Mouse (Mus musculus) limb, embryonic 12.5 days (tissue): Measurements from ENCODE around the gene Trmt1. TPM values are rescaled to one million over a fixed set of nuclear protein-coding genes. Genes with fewer than 3 reads are reported as not detected.

Experiments used
- ATAC-seq: fragments of 200-750 bp; cut with Nextera tagmentation; 2 replicates; pipeline ENCODE4 v1.8.0; 2017; ENCODE audit warnings: low read depth, moderate TSS enrichment; ENCODE audit not compliant: insufficient number of reproducible peaks, insufficient read depth, low FRiP score, low TSS enrichment
- H3K27ac ChIP-seq: fragments of 300-500 bp; sonication (generic); 2 replicates; pipeline ENCODE4 v1.5.1; 2016; ENCODE audit warnings: mild to moderate bottlenecking, moderate library complexity
- H3K27me3 ChIP-seq: fragments of 300-500 bp; sonication (generic); 2 replicates; pipeline ENCODE4 v1.6.1; 2016; ENCODE audit warnings: mild to moderate bottlenecking, moderate library complexity
- H3K36me3 ChIP-seq: fragments of 300-500 bp; sonication (generic); 2 replicates; pipeline ENCODE4 v1.6.1; 2016; ENCODE audit warnings: mild to moderate bottlenecking, moderate library complexity
- H3K4me1 ChIP-seq: fragments of 300-500 bp; sonication (generic); replicated peaks from 2 replicates; pipeline ENCODE4 v1.6.1; 2016
- H3K4me2 ChIP-seq: fragments of 300-500 bp; sonication (generic); 2 replicates; pipeline ENCODE4 v1.6.1; 2016; ENCODE audit warnings: mild to moderate bottlenecking, moderate library complexity
- H3K4me3 ChIP-seq: fragments of 300-500 bp; sonication (generic); replicated peaks from 2 replicates; pipeline ENCODE4 v1.5.1; 2016; ENCODE audit warnings: mild to moderate bottlenecking
- H3K9ac ChIP-seq: fragments of 300-500 bp; sonication (generic); replicated peaks from 2 replicates; pipeline ENCODE4 v1.6.1; 2016; ENCODE audit warnings: mild to moderate bottlenecking, moderate library complexity
- H3K9me3 ChIP-seq: fragments of 300-500 bp; sonication (generic); 2 replicates; pipeline ENCODE4 v1.6.1; 2016; ENCODE audit warnings: mild to moderate bottlenecking, moderate library complexity
- WGBS: fragments of 180-500 bp; shearing (Covaris S2); methylation state at CpG from one replicate; pipeline ENCODE4 v1.1.7; 2016; 5-methylcytosine and 5-hydroxymethylcytosine counted together
- polyA plus RNA-seq: library from polyadenylated mRNA; unstranded; fragments of >200 nt; fragmentation: Nextera tagmentation; extraction: Ambion mirVana; gene quantifications from 2 replicates; pipeline ENCODE4 v1.2.1, GENCODE M21; 2016

Trmt1 gene
- polyA plus RNA-seq, 1 experiment from 2014 or later: 66.9 TPM

DNA sequence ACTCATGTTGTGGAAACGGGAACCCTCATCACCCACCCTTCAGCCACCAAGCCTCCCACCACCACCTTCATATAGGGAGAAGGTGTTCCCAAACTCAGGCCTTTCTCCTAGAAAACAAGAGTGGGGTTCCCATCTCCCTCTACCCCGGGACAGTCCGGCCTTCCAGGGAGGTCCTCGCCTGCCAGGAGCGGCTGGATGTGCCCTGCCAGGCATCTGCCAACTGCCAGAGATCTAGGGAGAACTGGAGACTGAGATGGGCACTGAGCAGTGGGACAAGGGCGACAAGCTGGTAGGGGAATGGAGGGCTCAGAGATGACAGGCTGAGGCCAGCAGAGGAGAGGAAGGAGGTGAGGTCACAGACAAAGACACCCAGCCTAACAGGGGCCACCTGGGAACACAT is 47.9 kb downstream of the Trmt1 start:
- H3K27me3 ChIP-seq: peaks cover 48% of the 10 kb centered on the region
- no peak for ATAC-seq
- H3K4me3 ChIP-seq: no peak overlapping the region
- no peaks in the 10 kb centered on the region for H3K9me3 ChIP-seq
- H3K36me3 ChIP-seq: 0 out of 2 replicates have a peak, but pooled peaks cover 4% of the 10 kb centered on the region
- H3K9ac ChIP-seq: no peak overlapping the region
- no peak overlapping the region for H3K4me2 ChIP-seq
- no peak overlapping the region for H3K27ac ChIP-seq
- peaks cover 83% of the 10 kb centered on the region for H3K4me1 ChIP-seq
- WGBS: 86% methylated on average over 6 of the region's 6 CpGs

DNA sequence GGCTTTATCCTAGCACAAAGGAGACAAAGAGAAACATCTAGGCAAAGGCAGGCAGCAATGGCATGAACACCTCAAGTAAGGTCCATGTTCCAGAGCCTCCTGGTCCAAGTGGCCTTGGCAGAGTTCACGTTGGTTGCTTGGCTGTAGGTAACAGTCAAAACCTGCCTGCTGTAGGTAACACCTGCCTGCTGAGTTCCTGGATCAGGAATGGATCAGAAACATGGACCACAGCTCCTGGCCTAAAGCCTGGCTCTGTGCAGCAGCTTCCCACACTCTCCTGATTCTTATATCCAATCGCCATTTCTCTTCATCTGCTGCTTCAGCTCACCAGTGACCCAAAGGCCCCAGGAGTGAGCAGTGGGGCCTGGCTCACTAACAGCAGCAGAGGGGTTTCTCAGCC is 48.6 kb downstream of the Trmt1 start:
- Histone ChIP-seq H3K9me3 (no peaks in the 10 kb centered on the region), H3K27ac (no peak overlapping the region), H3K9ac (no peak overlapping the region), H3K27me3 (peaks cover 53% of the 10 kb centered on the region), H3K4me1 (peaks cover 90% of the 10 kb centered on the region), H3K4me2 (no peak overlapping the region), H3K4me3 (no peak overlapping the region), H3K36me3 (0 out of 2 replicates have a peak, but pooled peaks cover 4% of the 10 kb centered on the region)
- WGBS: 80% methylated on average over 2 of the region's 2 CpGs
- no peak for ATAC-seq

DNA sequence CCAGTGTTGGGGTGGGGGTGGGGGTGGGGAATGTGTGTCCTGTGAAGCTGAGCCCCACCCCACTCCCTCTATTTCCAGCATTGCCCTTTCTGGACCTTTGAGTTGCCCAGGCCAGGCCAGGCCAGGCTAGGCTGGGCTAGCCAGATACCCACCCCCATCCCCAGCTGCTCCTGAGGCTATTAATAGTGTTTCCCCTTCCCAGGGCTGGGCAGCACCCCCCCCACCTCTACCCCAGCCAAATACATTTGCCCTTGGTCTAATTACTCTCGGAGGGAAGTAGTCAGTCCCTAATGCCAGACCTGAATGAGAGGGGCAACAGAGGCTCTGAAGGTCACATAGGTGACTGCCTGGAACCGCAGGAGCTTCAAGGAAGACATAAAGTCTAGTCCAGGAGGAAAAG is 49.5 kb downstream of the Trmt1 start:
- no peak overlapping the region for H3K9ac ChIP-seq
- peaks cover 93% of the 10 kb centered on the region for H3K4me1 ChIP-seq
- ATAC-seq: no peak
- H3K27me3 ChIP-seq: peaks cover 56% of the 10 kb centered on the region
- H3K4me3 ChIP-seq: no peak overlapping the region
- H3K4me2 ChIP-seq: no peak overlapping the region
- H3K27ac ChIP-seq: no peak overlapping the region
- H3K36me3 ChIP-seq: no peaks in the 10 kb centered on the region
- no peaks in the 10 kb centered on the region for H3K9me3 ChIP-seq
- WGBS: 22% methylated on average over 2 of the region's 2 CpGs

DNA sequence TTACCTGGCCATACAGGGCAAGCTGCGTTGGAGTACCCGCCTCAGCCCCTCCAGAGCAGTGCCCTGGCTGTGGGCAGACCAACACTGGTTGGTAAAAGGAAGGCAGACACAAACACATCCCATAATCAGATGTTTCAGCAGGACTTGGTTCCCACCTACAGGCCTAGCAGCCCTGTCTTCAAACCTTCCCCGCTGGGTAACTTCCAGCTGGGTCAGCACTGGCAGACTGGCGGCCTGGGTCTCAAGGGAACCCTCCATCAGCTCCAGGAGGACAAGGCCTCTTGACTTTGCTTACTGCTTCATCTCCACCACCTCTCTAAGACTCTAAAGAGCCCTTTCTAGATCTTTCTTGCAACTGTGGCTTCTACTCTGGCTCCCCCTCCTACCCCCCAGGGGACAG is 50.4 kb downstream of the Trmt1 start:
- no peak for ATAC-seq
- Histone ChIP-seq H3K27me3 (peaks cover 63% of the 10 kb centered on the region), H3K36me3 (no peaks in the 10 kb centered on the region), H3K4me3 (no peak overlapping the region), H3K27ac (no peak overlapping the region; the same call in 1 of the 2 replicates), H3K9me3 (no peaks in the 10 kb centered on the region), H3K9ac (no peak overlapping the region; the same call in 1 of the 2 replicates), H3K4me1 (peaks cover 93% of the 10 kb centered on the region), H3K4me2 (no peak overlapping the region)
- 76% methylated on average over 4 of the region's 4 CpGs for WGBS

DNA sequence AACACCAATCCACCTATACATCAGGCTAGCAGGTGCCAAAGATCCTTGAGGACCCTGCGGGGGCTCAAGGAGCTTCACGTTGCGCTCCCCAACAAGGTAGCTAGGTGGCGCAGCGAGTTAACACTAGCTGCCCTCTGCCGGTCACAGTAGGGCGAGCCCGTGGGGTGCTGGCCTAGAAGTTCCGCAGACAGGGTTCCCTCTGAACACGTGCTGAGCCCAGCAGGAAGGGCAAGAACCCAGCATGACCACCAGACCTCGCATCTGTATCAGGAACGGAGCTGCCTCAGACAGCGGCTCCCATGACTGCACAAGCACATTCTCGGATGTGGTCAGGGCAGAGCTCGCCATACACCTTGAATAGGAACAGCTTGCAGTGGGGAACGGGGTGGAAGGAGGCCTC is 51.5 kb downstream of the Trmt1 start:
- Histone ChIP-seq H3K27ac (peak overlapping the region; percentile 100), H3K27me3 (peaks cover 67% of the 10 kb centered on the region), H3K4me3 (no peak overlapping the region), H3K9ac (no peak overlapping the region), H3K36me3 (no peaks in the 10 kb centered on the region), H3K4me2 (peak overlapping the region; percentile 20), H3K9me3 (no peaks in the 10 kb centered on the region), H3K4me1 (peaks cover 93% of the 10 kb centered on the region)
- WGBS: under 1% methylated on average over 16 of the region's 16 CpGs
- ATAC-seq: no peak

DNA sequence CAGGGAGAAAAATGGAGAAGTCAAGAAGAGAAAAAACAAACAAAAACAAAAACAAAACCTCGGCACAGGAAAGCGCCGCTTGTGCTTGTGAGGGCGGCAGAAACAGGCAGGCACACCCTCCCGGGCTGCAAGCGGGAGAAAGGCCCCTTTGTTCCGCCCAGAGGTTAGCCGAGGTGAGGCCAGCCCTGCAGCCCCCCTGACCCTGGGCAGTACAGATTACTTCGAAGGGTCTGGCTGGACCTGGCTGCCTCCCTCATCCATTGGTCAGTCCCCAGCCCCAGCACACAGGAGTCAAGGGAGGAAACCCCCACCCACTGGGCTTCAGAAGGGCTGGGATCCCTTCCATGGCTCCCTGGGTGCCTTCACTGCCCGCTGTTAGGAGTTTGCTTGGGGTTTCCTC is 52.2 kb downstream of the Trmt1 start:
- 8% methylated on average over 10 of the region's 10 CpGs for WGBS
- H3K4me2 ChIP-seq: peak overlapping the region; percentile 20

DNA sequence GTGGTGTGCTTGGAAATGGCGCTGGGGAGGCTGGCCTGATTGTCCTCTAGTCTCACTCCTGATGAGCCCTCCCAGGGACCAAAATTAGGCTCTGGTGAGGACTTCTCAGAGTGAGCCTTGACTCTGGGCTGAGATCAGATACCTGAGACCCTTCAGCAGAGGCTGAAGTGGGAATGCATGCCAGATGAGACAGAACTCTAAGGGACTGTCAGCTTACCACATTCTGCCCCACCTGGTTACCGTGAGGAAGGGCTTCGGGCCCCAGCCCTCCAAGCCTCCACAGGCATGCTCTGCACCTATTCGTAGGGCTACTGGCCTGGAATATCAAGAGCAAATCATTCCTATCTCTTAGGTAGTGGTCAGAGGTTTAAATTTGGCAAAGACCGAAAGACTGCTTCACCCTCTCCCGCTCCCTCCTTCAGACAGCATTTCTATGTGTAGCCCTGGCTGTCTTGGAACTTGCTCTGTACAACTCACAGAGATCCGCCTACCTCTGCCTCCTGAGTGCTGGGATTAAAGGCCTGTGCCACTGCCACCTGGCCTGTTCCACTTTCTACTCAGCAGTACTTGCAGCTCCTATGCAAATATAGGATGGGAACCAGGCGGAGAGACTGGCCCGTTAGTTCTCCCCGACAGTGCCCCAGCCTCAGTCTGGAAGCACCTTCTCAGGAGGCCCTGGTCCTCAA is 52.8 kb downstream of the Trmt1 start:
- Histone ChIP-seq H3K27me3 (peaks cover 57% of the 10 kb centered on the region), H3K36me3 (no peaks in the 10 kb centered on the region), H3K4me1 (peaks cover 93% of the 10 kb centered on the region), H3K4me2 (peak overlapping the region; percentile 20; the same call in 1 of the 2 replicates), H3K4me3 (no peak overlapping the region), H3K9me3 (no peaks in the 10 kb centered on the region), H3K9ac (peak overlapping the region; percentile 23; the same call in 1 of the 2 replicates), H3K27ac (peak overlapping the region; percentile 100)
- 36% methylated on average over 10 of the region's 10 CpGs for WGBS
- ATAC-seq: no peak

More for the DNA sequence above, 52.2 kb downstream of the Trmt1 start:
- Histone ChIP-seq H3K9ac (peak overlapping the region; percentile 23; the same call in 1 of the 2 replicates), H3K36me3 (no peaks in the 10 kb centered on the region), H3K4me3 (no peak overlapping the region), H3K27me3 (peaks cover 62% of the 10 kb centered on the region), H3K27ac (peak overlapping the region; percentile 100), H3K9me3 (no peaks in the 10 kb centered on the region), H3K4me1 (peaks cover 93% of the 10 kb centered on the region)
- ATAC-seq: no peak

DNA sequence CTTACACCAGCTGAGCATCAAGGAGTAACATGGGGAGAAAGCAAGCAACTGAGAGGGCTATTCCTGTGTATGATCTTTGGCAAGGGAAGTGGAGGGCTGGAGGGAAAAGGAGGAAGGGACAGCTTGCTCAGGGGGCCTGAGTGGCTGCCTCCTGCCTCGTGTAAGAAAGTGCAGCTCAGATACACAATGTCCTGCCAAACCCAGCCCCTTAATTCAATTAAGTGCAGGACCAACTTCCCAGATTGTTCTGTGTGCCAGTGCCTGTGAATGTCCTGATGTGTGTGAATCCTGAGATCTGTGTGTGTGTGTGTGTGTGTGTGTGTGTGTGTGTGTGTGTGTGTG is 53.3 kb downstream of the Trmt1 start:
- no peak for ATAC-seq
- H3K27ac ChIP-seq: peak overlapping the region; percentile 100
- no peak overlapping the region for H3K4me2 ChIP-seq
- H3K4me1 ChIP-seq: peaks cover 96% of the 10 kb centered on the region
- 5% methylated on average over 1 of the region's 1 CpGs for WGBS
- no peak overlapping the region for H3K4me3 ChIP-seq
- no peaks in the 10 kb centered on the region for H3K9me3 ChIP-seq
- no peak overlapping the region; the same call in 1 of the 2 replicates for H3K9ac ChIP-seq
- H3K36me3 ChIP-seq: no peaks in the 10 kb centered on the region
- H3K27me3 ChIP-seq: peaks cover 52% of the 10 kb centered on the region

DNA sequence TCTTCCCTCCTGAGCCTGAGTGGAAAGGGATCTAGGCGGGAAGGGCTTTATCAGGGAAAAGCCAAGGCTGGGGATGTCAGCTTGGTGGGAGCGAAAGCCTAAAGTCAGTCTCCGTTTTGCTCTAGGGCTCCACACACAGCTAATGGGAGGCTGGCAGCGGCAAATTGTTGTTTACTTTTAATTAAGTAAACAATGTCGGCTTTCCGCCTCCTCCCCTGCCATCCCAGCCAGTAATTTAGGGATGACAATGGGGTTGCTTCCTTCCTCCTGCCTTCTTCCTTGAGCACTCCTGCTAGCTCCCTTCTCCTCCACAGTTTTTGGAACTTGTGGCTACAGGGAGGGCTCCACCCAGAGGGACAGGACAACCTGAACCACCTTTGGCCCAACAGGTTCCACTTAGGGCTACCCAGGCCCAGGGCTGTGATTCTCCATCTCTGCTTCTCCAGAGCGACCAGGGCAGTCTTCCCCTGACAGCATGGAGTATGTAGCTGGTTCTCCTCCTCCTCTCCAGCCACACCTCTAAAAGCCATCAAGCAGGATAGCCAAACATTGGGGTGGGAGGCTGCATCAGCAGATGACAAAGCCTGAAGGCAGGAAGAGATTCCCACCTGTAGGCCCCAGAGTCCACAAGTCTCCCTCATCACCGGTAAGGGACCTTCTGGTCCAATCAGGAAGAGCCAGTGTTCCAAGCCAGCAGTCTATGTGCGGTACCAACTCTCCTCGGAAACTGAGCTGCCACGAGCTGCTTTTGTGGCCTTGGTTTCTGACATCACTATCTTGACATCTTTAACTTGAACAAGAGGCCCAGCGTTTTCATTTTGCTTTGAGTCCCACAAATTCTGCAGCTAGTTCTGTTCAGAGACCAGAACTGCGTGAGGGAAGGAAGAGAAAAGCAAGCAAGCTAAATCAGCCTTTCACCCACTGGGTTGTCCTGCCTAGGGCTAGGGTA is 55.1 kb downstream of the Trmt1 start:
- Histone ChIP-seq H3K9me3 (no peaks in the 10 kb centered on the region), H3K27ac (peak overlapping the region; percentile 100), H3K4me3 (no peak overlapping the region), H3K9ac (no peak overlapping the region; the same call in 1 of the 2 replicates), H3K4me1 (peaks cover 98% of the 10 kb centered on the region), H3K36me3 (no peaks in the 10 kb centered on the region), H3K4me2 (peak overlapping the region; percentile 54), H3K27me3 (peaks cover 35% of the 10 kb centered on the region)
- WGBS: 34% methylated on average over 13 of the region's 13 CpGs
- no peak for ATAC-seq

DNA sequence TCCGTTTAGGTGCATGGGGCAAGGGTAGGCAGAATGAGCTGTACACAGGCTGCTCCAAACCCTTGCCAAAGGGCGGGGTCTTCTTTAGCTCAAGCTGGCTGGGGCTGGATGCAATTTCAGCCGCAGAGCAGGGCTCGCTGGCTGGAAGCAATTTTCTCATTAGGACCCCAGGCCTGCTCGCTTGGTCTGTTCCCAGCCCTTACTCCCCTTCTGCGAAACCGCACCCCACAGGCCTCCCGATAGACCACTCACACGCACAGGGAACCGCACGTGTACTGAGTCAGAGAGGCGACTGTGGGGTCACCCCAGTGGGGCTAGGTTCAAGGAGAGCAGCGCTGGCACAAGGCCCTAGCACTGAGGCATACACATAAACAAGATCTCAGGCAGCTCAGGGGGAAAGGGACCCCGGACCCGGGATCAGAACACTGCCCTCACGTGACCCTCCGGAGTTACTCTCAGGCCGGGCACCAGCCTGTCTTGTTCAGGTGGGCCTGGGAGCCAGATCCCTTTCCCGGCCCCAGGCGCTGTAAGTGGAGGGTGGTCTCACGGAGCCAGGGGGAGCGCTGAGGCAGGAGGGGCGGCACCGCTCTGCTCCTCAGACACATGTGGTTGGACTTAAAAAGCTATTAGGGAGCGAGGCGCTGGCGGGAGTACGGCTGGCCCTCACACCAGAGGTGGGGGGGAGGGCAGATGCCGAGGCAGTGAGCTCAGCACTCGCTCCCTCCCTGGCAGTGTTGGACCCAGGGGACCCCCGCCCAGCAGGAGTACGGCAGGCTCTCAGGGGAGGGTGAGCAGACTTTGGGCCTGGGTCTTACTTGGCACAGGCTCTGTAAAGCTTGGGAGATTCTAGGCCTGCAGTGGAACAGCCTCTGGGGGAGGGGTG is 56.3 kb downstream of the Trmt1 start:
- peak overlapping the region; percentile 52; the same call in 1 of the 2 replicates for H3K9ac ChIP-seq

More for the DNA sequence above, 56.3 kb downstream of the Trmt1 start:
- H3K4me3 ChIP-seq: peak overlapping the region; percentile 19
- peak overlapping the region; percentile 54 for H3K4me2 ChIP-seq
- ATAC-seq: peak; percentile 90
- 1% methylated on average over 32 of the region's 32 CpGs for WGBS
- 0 out of 2 replicates have a peak, but pooled peaks cover 4% of the 10 kb centered on the region for H3K36me3 ChIP-seq
- H3K27ac ChIP-seq: peak overlapping the region; percentile 100
- H3K27me3 ChIP-seq: peaks cover 37% of the 10 kb centered on the region
- H3K4me1 ChIP-seq: peaks cover 100% of the 10 kb centered on the region
- no peaks in the 10 kb centered on the region for H3K9me3 ChIP-seq
